Mouse (Mus musculus) CH12.LX (cell line): ENCODE data around the gene Slc11a1. TPM values are rescaled to one million over a fixed set of nuclear protein-coding genes. Genes with fewer than 3 reads are reported as not detected.

Experiments used
- DNase-seq: peaks from one replicate; pipeline ENCODE4 v3.0.0-alpha.2; 2013; ENCODE audit errors: extremely low read depth
- H3K27ac ChIP-seq: 2 replicates; pipeline ENCODE4 v1.5.1; 2012; ENCODE audit warnings: low read depth, mild to moderate bottlenecking, control low read depth, moderate library complexity; ENCODE audit not compliant: insufficient read depth
- H3K27me3 ChIP-seq: replicated peaks from 2 replicates; pipeline ENCODE3; 2012; ENCODE audit warnings: inconsistent platforms
- H3K36me3 ChIP-seq, 2 experiments: replicated peaks in 1 of 2; 2 replicates each; pipeline versions ENCODE3 to v1.6.1; 2012; ENCODE audit warnings: inconsistent platforms in 1 of 2, low read length in 1 of 2, mild to moderate bottlenecking in 1 of 2, mixed read lengths in 1 of 2, moderate library complexity in 1 of 2; ENCODE audit not compliant: control insufficient read depth in 1 of 2, insufficient read depth in 1 of 2
- H3K4me1 ChIP-seq, 2 experiments: 2 replicates each; pipeline ENCODE4 v1.6.1; 2012; ENCODE audit warnings: inconsistent platforms in 1 of 2, moderate library complexity in 1 of 2; ENCODE audit not compliant: insufficient read depth in 2 of 2, control insufficient read depth in 1 of 2
- H3K4me2 ChIP-seq: 2 replicates; pipeline ENCODE4 v1.6.1; 2012; ENCODE audit warnings: low read depth, mild to moderate bottlenecking, control low read depth; ENCODE audit not compliant: poor library complexity, insufficient read depth, severe bottlenecking
- H3K4me3 ChIP-seq, 3 experiments: fragments of 150-350 bp in 1 of 3; sonication (generic) in 1 of 3; replicated peaks in 1 of 3; 2 replicates each; pipeline versions ENCODE3 to v1.5.1; 2011 to 2012; ENCODE audit warnings: low read depth in 2 of 3, low read length in 2 of 3, mild to moderate bottlenecking in 2 of 3, moderate library complexity in 2 of 3, control low read depth in 1 of 3, improper control_type of control experiment in 1 of 3, inconsistent platforms in 1 of 3, mixed read lengths in 1 of 3; ENCODE audit not compliant: poor library complexity in 1 of 3
- H3K79me2 ChIP-seq: replicated peaks from 2 replicates; pipeline ENCODE4 v1.6.1; 2012; ENCODE audit warnings: mild to moderate bottlenecking, moderate library complexity; ENCODE audit not compliant: control insufficient read depth, poor library complexity, insufficient read depth, severe bottlenecking; ENCODE audit errors: extremely low read depth
- H3K9ac ChIP-seq: 2 replicates; pipeline ENCODE4 v1.6.1; 2012; ENCODE audit warnings: low read depth, mild to moderate bottlenecking, control low read depth, moderate library complexity; ENCODE audit not compliant: insufficient read depth
- H3K9me3 ChIP-seq: replicated peaks from 2 replicates; pipeline ENCODE3; 2012; ENCODE audit warnings: low read length, inconsistent platforms, mixed read lengths
- BHLHE40 ChIP-seq: IDR thresholded peaks from 2 replicates; pipeline ENCODE4 v1.6.1; 2011; ENCODE audit warnings: mild to moderate bottlenecking, low read depth, low read length, improper control_type of control experiment
- CHD1 ChIP-seq: IDR thresholded peaks from 2 replicates; pipeline ENCODE4 v1.6.1; 2012; ENCODE audit warnings: low read depth, low read length, improper control_type of control experiment, inconsistent platforms
- CHD2 ChIP-seq: IDR thresholded peaks from 2 replicates; pipeline ENCODE4 v1.6.1; 2011; ENCODE audit warnings: low read length, improper control_type of control experiment
- ETS1 ChIP-seq: conservative IDR thresholded peaks from 2 replicates; pipeline ENCODE4 v1.6.1; 2012; ENCODE audit warnings: low read depth, mild to moderate bottlenecking, inconsistent platforms, low read length, improper control_type of control experiment, moderate library complexity
- GABPA ChIP-seq: IDR thresholded peaks from 2 replicates; pipeline ENCODE4 v1.6.1; 2012; ENCODE audit warnings: low read depth, low read length, improper control_type of control experiment, inconsistent platforms; ENCODE audit not compliant: insufficient replicate concordance
- IRF4 ChIP-seq: IDR thresholded peaks from 2 replicates; pipeline ENCODE4 v1.6.1; 2014; ENCODE audit warnings: low read depth, mild to moderate bottlenecking, inconsistent platforms, low read length, improper control_type of control experiment
- KAT2A ChIP-seq: IDR thresholded peaks from 2 replicates; pipeline ENCODE4 v1.6.1; 2012; ENCODE audit warnings: low read length, improper control_type of control experiment, inconsistent platforms; ENCODE audit not compliant: insufficient replicate concordance
- MAZ ChIP-seq: IDR thresholded peaks from 2 replicates; pipeline ENCODE4 v1.6.1; 2012; ENCODE audit warnings: low read depth, mild to moderate bottlenecking, inconsistent platforms, low read length, improper control_type of control experiment, moderate library complexity
- MXI1 ChIP-seq: IDR thresholded peaks from 2 replicates; pipeline ENCODE4 v1.6.1; 2011; ENCODE audit warnings: mild to moderate bottlenecking, low read depth, low read length, improper control_type of control experiment
- MYC ChIP-seq: IDR thresholded peaks from 2 replicates; pipeline ENCODE4 v1.6.1; 2011; ENCODE audit warnings: low read depth, mild to moderate bottlenecking, improper control_type of control experiment, low read length
- NRF1 ChIP-seq: IDR thresholded peaks from 2 replicates; pipeline ENCODE4 v1.6.1; 2014; ENCODE audit warnings: low read depth, mild to moderate bottlenecking, inconsistent platforms, low read length, improper control_type of control experiment, moderate library complexity
- PAX5 ChIP-seq: IDR thresholded peaks from 2 replicates; pipeline ENCODE4 v1.6.1; 2012; ENCODE audit warnings: low read length, inconsistent platforms, mixed read lengths
- POLR2A ChIP-seq: IDR thresholded peaks from 2 replicates; pipeline ENCODE4 v1.6.1; 2011; ENCODE audit warnings: low read depth, mild to moderate bottlenecking, improper control_type of control experiment, low read length
- SMC3 ChIP-seq: IDR thresholded peaks from 2 replicates; pipeline ENCODE4 v1.6.1; 2011; ENCODE audit warnings: low read depth, low read length, improper control_type of control experiment
- TBP ChIP-seq: conservative IDR thresholded peaks from 2 replicates; pipeline ENCODE4 v1.6.1; 2011; ENCODE audit warnings: low read depth, low read length, improper control_type of control experiment
- UBTF ChIP-seq: IDR thresholded peaks from 2 replicates; pipeline ENCODE4 v1.6.1; 2012; ENCODE audit warnings: low read depth, mild to moderate bottlenecking, inconsistent platforms, low read length, improper control_type of control experiment, moderate library complexity
- ZMIZ1 ChIP-seq: IDR thresholded peaks from 2 replicates; pipeline ENCODE4 v1.6.1; 2012; ENCODE audit warnings: low read depth, mild to moderate bottlenecking, inconsistent platforms, low read length, improper control_type of control experiment
- dilution Hi-C: fragments of 300-500 bp; cut with MboI; formaldehyde crosslinking; loops from 2 replicates; pipeline ENCODE4 v1.14.3; 2020; ENCODE audit warnings: low sequenced_read_pairs; ENCODE audit not compliant: extremely low pct_unique_long_range_greater_than_20kb, extremely low pct_ligation_motif_present
- in situ Hi-C: fragments of 300-500 bp; cut with MboI; formaldehyde crosslinking; loops from 3 replicates; pipeline ENCODE4 v1.14.3; 2019; ENCODE audit warnings: low sequenced_read_pairs, low pct_ligation_motif_present, low pct_unique_long_range_greater_than_20kb, mixed read lengths
- polyA plus RNA-seq: library from polyadenylated mRNA; unstranded; fragments of >175 nt; gene quantifications from 2 replicates; pipeline ENCODE4 v1.2.1, GENCODE M21; 2012; ENCODE audit warnings: low read depth; ENCODE audit not compliant: insufficient read length
- total RNA-seq, 2 experiments: library from RNA; depleted of rRNA; stranded (reverse); fragments of 300-350 nt in 1 of 2; fragments of >200 nt in 1 of 2; gene quantifications; 2 replicates each; pipeline ENCODE4 v1.2.3; 2012 to 2014

Gene Slc11a1
- total and polyA plus RNA-seq, 3 experiments, result 17.0 to 96.4 (median 35.7) TPM

- TF ChIP-seq CHD1 (no peak; the same call in 1 of the 2 replicates), SMC3 (peak; percentile 20; the same call in 1 of the 2 replicates), TBP (no peak), ETS1 (peak; percentile 90), IRF4 (peak; percentile 96), ZMIZ1 (peak; percentile 48; the same call in 1 of the 2 replicates), KAT2A (peak; percentile 84; the same call in 1 of the 2 replicates), MYC (0 out of 2 replicates have a peak, but pooled peaks have one; percentile 61), NRF1 (0 out of 2 replicates have a peak, but pooled peaks have one; percentile 39), PAX5 (no peak), GABPA (no peak), UBTF (no peak), MAZ (peak; percentile 81; the same call in 1 of the 2 replicates), CHD2 (peak; percentile 81), MXI1 (0 out of 2 replicates have a peak, but pooled peaks have one; percentile 51)
Observed at GRCm38 (mm10) chr1:74342308-74342707, 32.7 kb upstream of the Slc11a1 start (continued).

GRCm38 (mm10) chr1:74343161-74343560 is 31.8 kb upstream of the Slc11a1 start:
- H3K4me1 ChIP-seq, result peaks cover 62 to 89% of the 10 kb centered on the region in 2 experiments
- H3K36me3 ChIP-seq, result peaks cover 33 to 60% of the 10 kb centered on the region in 2 experiments
- peak overlapping the region; percentile 80 for H3K4me2 ChIP-seq
- peaks cover 59% of the 10 kb centered on the region for H3K79me2 ChIP-seq
- no peak for DNase-seq
- no peak for TF ChIP-seq ZMIZ1
- peak; percentile 74 for TF ChIP-seq CHD2
- TF ChIP-seq POLR2A, result 0 out of 2 replicates have a peak, but pooled peaks have one; percentile 5
- TF ChIP-seq IRF4, result 0 out of 2 replicates have a peak, but pooled peaks have one; percentile 9
- peak; percentile 43; the same call in 1 of the 2 replicates for TF ChIP-seq ETS1
- peak; percentile 32; the same call in 1 of the 2 replicates for TF ChIP-seq BHLHE40
- H3K4me3 ChIP-seq, result peak overlapping the region in 2 of 3 experiments; percentile 12 to 21
- in situ Hi-C loops (no loop called here), dilution Hi-C loops (no loop called here)
- H3K27me3 ChIP-seq, result no peaks in the 10 kb centered on the region
- peaks cover 18% of the 10 kb centered on the region for H3K9me3 ChIP-seq
- H3K9ac ChIP-seq, result peak overlapping the region; percentile 34
- peak overlapping the region; percentile 100 for H3K27ac ChIP-seq
